Mouse (Mus musculus) limb, embryonic 15.5 days (tissue): ENCODE data around the gene Xlr4b. TPM values are rescaled to one million over a fixed set of nuclear protein-coding genes. Genes with fewer than 3 reads are reported as not detected.

Source experiments
- polyA plus RNA-seq: library from polyadenylated mRNA; unstranded; fragments of >200 nt; fragmentation: Nextera tagmentation; extraction: Ambion mirVana; gene quantifications from 2 replicates; pipeline ENCODE4 v1.2.1, GENCODE M21; 2015

Gene Xlr4b
- polyA plus RNA-seq, 1 experiment from 2014 or later: 1.0 TPM

Other genes with a start within 250 kb of the Xlr4b start
- gene Zfp185, start 227.0 kb upstream of the Xlr4b start, polyA plus RNA-seq: 76.3 and 82.8 TPM in 2 replicates
- gene Pnma5, start 177.2 kb upstream of the Xlr4b start, polyA plus RNA-seq: 0.24 and 0.49 TPM in 2 replicates
- 0.07 and 0.17 TPM in 2 replicates for gene Pnma3, start 149.5 kb upstream of the Xlr4b start, polyA plus RNA-seq
- 0.86 and 1.1 TPM in 2 replicates for gene Xlr4a, start 131.9 kb upstream of the Xlr4b start, polyA plus RNA-seq
- 2.1 and 2.5 TPM in 2 replicates for gene Xlr3a, start 117.2 kb upstream of the Xlr4b start, polyA plus RNA-seq
- gene Gm14685, start 97.3 kb upstream of the Xlr4b start, polyA plus RNA-seq: 0.14 and 0.15 TPM in 2 replicates
- gene Xlr5b, start 65.5 kb upstream of the Xlr4b start, polyA plus RNA-seq: not detected in 2 replicates
- not detected in 2 replicates for gene DXBay18, start 64.9 kb upstream of the Xlr4b start, polyA plus RNA-seq
- not detected in 2 replicates for gene Spin2d, start 37.3 kb upstream of the Xlr4b start, polyA plus RNA-seq
- gene Xlr3b, start 22.1 kb upstream of the Xlr4b start, polyA plus RNA-seq: 12.6 and 12.9 TPM in 2 replicates
- gene F8a, start 14.0 kb downstream of the Xlr4b start, polyA plus RNA-seq: 12.9 and 14.0 TPM in 2 replicates
- 0.14 and 0.22 TPM in 2 replicates for gene Xlr4c, start 28.8 kb downstream of the Xlr4b start, polyA plus RNA-seq
- gene Xlr3c, start 51.1 kb downstream of the Xlr4b start, polyA plus RNA-seq: 0.37 TPM in 1 of 2 replicates, not detected in the other
- gene Xlr5a, start 78.6 kb downstream of the Xlr4b start, polyA plus RNA-seq: not detected in 2 replicates
- not detected in 2 replicates for gene Xlr5c, start 78.6 kb downstream of the Xlr4b start, polyA plus RNA-seq
- not detected in 2 replicates for gene Gm45015, start 122.5 kb downstream of the Xlr4b start, polyA plus RNA-seq
- gene Zfp275, start 128.3 kb downstream of the Xlr4b start, polyA plus RNA-seq: 19.0 and 19.4 TPM in 2 replicates
- gene Gm18336, start 184.4 kb downstream of the Xlr4b start, polyA plus RNA-seq: not detected in 2 replicates
- gene Zfp92, start 196.8 kb downstream of the Xlr4b start, polyA plus RNA-seq: 0.14 and 0.15 TPM in 2 replicates
- gene Trex2, start 221.0 kb downstream of the Xlr4b start, polyA plus RNA-seq: 12.5 and 18.3 TPM in 2 replicates
- 53.8 and 54.7 TPM in 2 replicates for gene Haus7, start 244.7 kb downstream of the Xlr4b start, polyA plus RNA-seq